Mouse (Mus musculus): ENCODE data around the gene Ccdc125. TPM values are rescaled to one million over a fixed set of nuclear protein-coding genes. Genes with fewer than 3 reads are reported as not detected.
"Not testable (repeated sequence)": the region's sequence is repeated elsewhere in the genome, so short reads cannot be mapped to it uniquely, and the experiment has no call there.

Ccdc125 gene
- total and polyA plus RNA-seq, 3 experiments: 0.13 to 0.59 TPM; not detected in 1

- H3K27ac ChIP-seq (ENCODE audit: insufficient read depth, low read depth): no peak overlapping the region
- in situ Hi-C loops (cut with MboI; ENCODE audit: low pct_ligation_motif_present, low pct_unique_long_range_greater_than_20kb, low sequenced_read_pairs): no loop called here
- dilution Hi-C loops (cut with MboI; ENCODE audit: extremely low pct_ligation_motif_present, extremely low pct_unique_long_range_greater_than_20kb, low sequenced_read_pairs): no loop called here
- H3K27me3 ChIP-seq (replicated peaks): no peaks in the 10 kb centered on the region
- DNase-seq (ENCODE audit: extremely low read depth): no peak
- peaks cover 0 to 14% of the 10 kb centered on the region in 2 experiments; a peak in 2 of 4 replicates for H3K4me1 ChIP-seq (ENCODE audit: control insufficient read depth in 1 of 2, insufficient read depth in 2 of 2)
- peaks cover 52% of the 10 kb centered on the region for H3K79me2 ChIP-seq (replicated peaks; ENCODE audit: control insufficient read depth, extremely low read depth, insufficient read depth, poor library complexity, severe bottlenecking)
- no peak for TF ChIP-seq USF2 (conservative IDR thresholded peaks at IDR 0.05; ENCODE audit: low read depth, low read length)
- no peak for TF ChIP-seq ELF1 (IDR thresholded peaks at IDR 0.05; ENCODE audit: low read depth, low read length)
- TF ChIP-seq POLR2AphosphoS2 (IDR thresholded peaks at IDR 0.05; ENCODE audit: low read depth, low read length): no peak
- TF ChIP-seq MAFK (IDR thresholded peaks at IDR 0.05; ENCODE audit: insufficient replicate concordance, low read length): no peak
- no peak for TF ChIP-seq MXI1 (IDR thresholded peaks at IDR 0.05; ENCODE audit: low read depth, low read length)
- TF ChIP-seq TBP (conservative IDR thresholded peaks at IDR 0.05; ENCODE audit: low read depth, low read length): no peak
- TF ChIP-seq SMC3 (IDR thresholded peaks at IDR 0.05; ENCODE audit: low read depth, low read length): no peak
- TF ChIP-seq ZKSCAN1 (IDR thresholded peaks at IDR 0.05; ENCODE audit: borderline replicate concordance, low read depth, low read length): no peak
- no peak for TF ChIP-seq KAT2A (IDR thresholded peaks at IDR 0.05; ENCODE audit: insufficient replicate concordance, low read length)
- no peak for TF ChIP-seq MAZ (IDR thresholded peaks at IDR 0.05; ENCODE audit: low read depth, low read length)
- no peak for TF ChIP-seq CHD1 (IDR thresholded peaks at IDR 0.05; ENCODE audit: low read depth, low read length)
- no peak for TF ChIP-seq RCOR1 (conservative IDR thresholded peaks at IDR 0.05; ENCODE audit: low read depth, low read length)
- no peak overlapping the region for H3K9ac ChIP-seq (ENCODE audit: insufficient read depth, low read depth)
- no peak overlapping the region for H3K4me2 ChIP-seq (ENCODE audit: insufficient read depth, low read depth, poor library complexity, severe bottlenecking)
- no peak overlapping the region for H3K4me3 ChIP-seq (replicated peaks in 1 of 3; ENCODE audit: low read depth in 2 of 3, low read length in 2 of 3, poor library complexity in 1 of 3)
- no peaks in the 10 kb centered on the region for H3K9me3 ChIP-seq (replicated peaks; ENCODE audit: low read length)
- peaks cover 15 to 42% of the 10 kb centered on the region in 2 experiments for H3K36me3 ChIP-seq (replicated peaks in 1 of 2; ENCODE audit: control insufficient read depth in 1 of 2, insufficient read depth in 1 of 2, low read length in 1 of 2)
Measured at GRCm38 (mm10) chr13:100728086-100728485, 58.6 kb downstream of the Ccdc125 start.

DNA sequence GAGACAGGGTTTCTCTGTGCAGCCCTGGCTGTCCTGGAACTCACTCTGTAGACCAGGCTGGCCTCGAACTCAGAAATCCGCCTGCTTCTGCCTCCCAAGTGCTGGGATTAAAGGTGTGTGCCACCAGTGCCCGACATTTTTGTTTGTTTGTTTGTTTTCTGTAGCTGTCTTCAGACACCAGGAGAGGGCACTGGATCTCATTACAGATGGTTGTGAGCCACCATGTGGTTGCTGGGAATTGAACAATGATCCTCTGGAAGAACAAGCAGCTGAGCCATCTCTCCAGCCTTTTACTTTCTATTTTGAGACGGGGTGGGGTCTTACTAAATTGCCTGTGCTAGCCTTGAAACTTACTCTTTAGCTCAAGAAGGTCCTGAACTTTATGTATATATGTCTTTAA lies 59.0 kb downstream of the Ccdc125 start:
- H3K27ac ChIP-seq (ENCODE audit: insufficient read depth, low read depth); DNase-seq (ENCODE audit: extremely low read depth); H3K4me2 ChIP-seq (ENCODE audit: insufficient read depth, low read depth, poor library complexity, severe bottlenecking); H3K27me3 ChIP-seq (replicated peaks); in situ Hi-C loops (cut with MboI; ENCODE audit: low pct_ligation_motif_present, low pct_unique_long_range_greater_than_20kb, low sequenced_read_pairs); H3K9ac ChIP-seq (ENCODE audit: insufficient read depth, low read depth); H3K9me3 ChIP-seq (replicated peaks; ENCODE audit: low read length); H3K4me3 ChIP-seq (replicated peaks in 1 of 3; ENCODE audit: low read depth in 2 of 3, low read length in 2 of 3, poor library complexity in 1 of 3); dilution Hi-C loops (cut with MboI; ENCODE audit: extremely low pct_ligation_motif_present, extremely low pct_unique_long_range_greater_than_20kb, low sequenced_read_pairs): not testable (repeated sequence)
- Histone ChIP-seq H3K79me2 (replicated peaks; ENCODE audit: control insufficient read depth, extremely low read depth, insufficient read depth, poor library complexity, severe bottlenecking) (peaks cover 48% of the 10 kb centered on the region), H3K36me3 (replicated peaks in 1 of 2; ENCODE audit: control insufficient read depth in 1 of 2, insufficient read depth in 1 of 2, low read length in 1 of 2) (peaks cover 15 to 37% of the 10 kb centered on the region in 2 experiments), H3K4me1 (ENCODE audit: control insufficient read depth in 1 of 2, insufficient read depth in 2 of 2) (peaks cover 0 to 14% of the 10 kb centered on the region in 2 experiments; a peak in 2 of 4 replicates)
- 0 out of 4 replicates have a peak, but pooled peaks of 1 of the 2 experiments have one; percentile 2 for TF ChIP-seq CTCF (conservative IDR thresholded peaks at IDR 0.05 in 1 of 2, IDR thresholded peaks at IDR 0.05 in 1 of 2; ENCODE audit: low read depth in 2 of 2, low read length in 2 of 2)

Measured in CH12.LX (cell line).